Mouse (Mus musculus): ENCODE measurements around the gene Gm9117.
"Not testable (repeated sequence)": the region's sequence is repeated elsewhere in the genome, so short reads cannot be mapped to it uniquely, and the experiment has no call there.

Gm9117 gene

DNA sequence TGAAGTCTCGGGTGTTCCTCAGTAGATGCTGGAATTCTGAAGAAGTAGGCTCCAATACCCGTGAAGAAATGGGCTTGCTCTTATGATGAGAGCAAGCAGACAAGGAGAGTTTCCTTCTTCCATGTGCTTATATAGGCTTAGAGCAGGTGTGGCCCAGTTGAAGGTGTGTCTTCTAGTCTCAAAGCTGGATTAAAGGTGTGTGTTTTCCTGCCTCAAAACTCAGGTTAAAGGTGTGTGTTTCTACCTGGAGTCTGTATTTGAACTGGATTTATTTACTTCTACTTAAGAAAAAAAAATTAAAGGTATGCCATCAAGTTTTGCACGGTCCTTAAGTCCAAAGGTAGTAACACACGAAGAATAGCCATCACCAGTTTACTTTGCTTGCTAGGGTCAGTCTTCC lies at the start of gene Gm9117:
Gm9117 (minus strand) TSS at position 101 of the 400 bp plus-strand sequence.
- not testable (repeated sequence) for DNase-seq (ENCODE audit: low spot score)

DNA sequence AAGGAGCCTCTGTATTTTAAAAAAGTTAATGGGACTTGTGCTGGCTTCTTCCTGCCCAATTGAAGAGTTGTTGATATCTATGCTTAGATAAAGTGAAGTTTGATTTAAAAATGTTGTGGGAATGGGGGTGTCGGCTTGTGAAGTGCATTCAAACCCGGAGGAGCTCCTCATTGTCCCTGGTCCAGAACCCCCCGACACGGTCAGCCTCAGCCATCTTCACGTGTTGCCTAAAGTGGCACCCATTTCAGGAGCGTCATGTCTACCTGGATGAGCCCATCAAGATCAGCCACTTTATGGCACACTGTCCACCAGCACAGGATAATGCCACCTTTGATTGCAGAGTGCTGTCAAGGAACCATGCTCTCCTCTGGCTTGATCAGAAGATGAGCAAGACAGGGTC lies 25.6 kb upstream of the Gm9117 start:
- DNase-seq (ENCODE audit: low spot score), result not testable (repeated sequence)

DNA sequence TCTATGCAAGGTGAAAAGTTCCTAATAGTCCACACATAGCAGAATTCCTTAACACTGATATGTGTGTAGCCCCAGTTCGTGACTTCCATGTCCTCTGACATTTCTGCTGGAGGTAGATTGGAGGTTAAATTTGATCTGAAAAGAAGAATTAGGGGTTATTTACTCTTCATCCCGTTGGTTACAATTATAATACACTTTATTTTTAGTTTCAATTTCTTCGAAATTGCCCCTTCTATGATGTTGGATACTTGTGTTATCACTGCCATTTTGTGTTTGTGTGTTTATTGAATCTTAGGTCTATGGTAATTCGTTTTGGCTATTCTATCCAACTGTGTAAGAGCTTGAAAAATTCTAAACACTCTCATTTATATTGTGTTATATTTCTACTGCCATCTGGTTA lies 17.9 kb upstream of the Gm9117 start, which contains the start of gene Tdpoz5:
Tdpoz5 (minus strand) TSS at position 101 of the 400 bp plus-strand sequence.
- not testable (repeated sequence) for DNase-seq (ENCODE audit: low spot score)

- not testable (repeated sequence) for DNase-seq (ENCODE audit: low spot score)
Measured at GRCm38 (mm10) chr3:93938386-93938785, 5.0 kb downstream of the Gm9117 start.
